Mouse (Mus musculus): ENCODE data around the gene Olfr877. TPM values are rescaled to one million over a fixed set of nuclear protein-coding genes. Genes with fewer than 3 reads are reported as not detected.

Gene Olfr877
- not detected in 2 replicates for polyA plus RNA-seq (2016; fragmentation: Nextera tagmentation; extraction: Ambion mirVana)

DNA sequence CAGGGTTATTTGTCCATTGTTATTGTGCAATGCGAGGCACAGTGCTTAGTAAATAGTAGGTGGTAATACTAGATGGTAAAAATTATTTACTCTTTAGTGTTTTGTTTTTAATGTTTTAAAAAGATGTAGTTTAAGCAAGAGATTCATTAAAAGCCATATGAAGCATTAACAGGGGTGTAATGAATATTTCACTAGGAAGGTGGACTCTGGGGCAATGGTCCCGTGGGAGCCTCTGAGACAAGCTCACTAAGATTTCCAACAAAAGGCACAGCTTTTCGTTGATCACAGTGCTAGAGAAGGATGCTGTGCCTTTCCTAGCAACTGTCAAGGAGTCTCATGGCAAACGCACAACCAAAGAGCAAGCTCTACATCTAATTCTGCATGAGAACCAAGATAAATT is at the start of gene Olfr877:
TSS of gene Olfr877 (plus strand) at position 301 of the 400 bp plus-strand sequence.
- Histone ChIP-seq H3K4me3 (no peak within 1 kb of the TSS), H3K4me2 (replicated peaks) (no peak within 1 kb of the TSS), H3K27ac (no peak within 1 kb of the TSS), H3K36me3 (no peaks in the 10 kb centered on the region), H3K4me1 (no peaks in the 10 kb centered on the region), H3K27me3 (no peaks in the 10 kb centered on the region), H3K9me3 (no peaks in the 10 kb centered on the region), H3K9ac (no peak within 1 kb of the TSS)
- WGBS: 79% methylated on average over 4 of the region's 4 CpGs
- ATAC-seq (ENCODE audit: insufficient number of reproducible peaks, insufficient read depth, low FRiP score, low TSS enrichment): no peak

DNA sequence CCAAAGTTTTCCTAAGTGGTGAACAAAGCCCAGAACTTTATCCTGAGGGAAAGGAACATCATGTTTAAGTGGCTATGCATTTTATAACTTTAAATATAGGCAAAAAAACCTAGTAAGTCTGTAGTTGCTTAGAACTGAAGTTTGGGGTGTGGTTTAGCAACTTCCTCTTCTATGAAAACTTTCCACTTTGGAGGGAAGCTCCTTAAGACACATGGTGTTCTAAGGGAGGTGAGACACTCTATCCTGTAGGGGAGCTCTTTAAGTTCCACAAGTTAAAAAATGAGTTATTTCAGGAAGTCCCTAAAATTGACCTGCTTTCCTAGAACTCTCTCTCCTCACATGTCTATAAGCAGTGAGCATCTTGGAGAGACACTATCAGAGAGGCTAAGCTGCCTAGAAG is 46.8 kb upstream of the Olfr877 start:
- H3K27me3 ChIP-seq: no peaks in the 10 kb centered on the region
- H3K9ac ChIP-seq: no peak overlapping the region
- no peak overlapping the region for H3K4me3 ChIP-seq
- H3K36me3 ChIP-seq: no peaks in the 10 kb centered on the region
- H3K27ac ChIP-seq: no peak overlapping the region
- no peaks in the 10 kb centered on the region for H3K4me1 ChIP-seq
- H3K4me2 ChIP-seq (replicated peaks): no peak overlapping the region
- no peak for ATAC-seq (ENCODE audit: insufficient number of reproducible peaks, insufficient read depth, low FRiP score, low TSS enrichment)
- no peaks in the 10 kb centered on the region for H3K9me3 ChIP-seq

DNA sequence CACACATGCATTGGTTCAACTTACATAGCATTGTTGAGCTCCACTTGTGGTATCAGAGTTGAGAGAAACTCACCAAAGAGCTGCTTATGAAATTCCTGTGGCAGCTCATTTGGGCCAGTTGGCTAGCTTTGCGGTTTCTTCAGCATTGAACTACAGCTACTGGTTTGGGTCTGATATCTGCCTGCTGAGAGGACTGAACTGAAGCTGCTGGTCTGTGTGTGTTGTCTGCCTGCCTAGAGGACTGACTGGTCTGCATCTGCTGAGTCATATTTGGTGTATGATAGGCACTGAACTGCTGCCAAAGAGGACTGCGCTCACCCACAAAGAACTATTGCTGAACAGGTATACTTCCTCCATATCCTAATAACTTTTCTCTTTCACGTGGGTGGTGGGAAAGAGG is 45.6 kb upstream of the Olfr877 start:
- Histone ChIP-seq H3K36me3 (no peaks in the 10 kb centered on the region), H3K27ac (no peak overlapping the region), H3K4me2 (replicated peaks) (no peak overlapping the region), H3K9ac (no peak overlapping the region), H3K4me3 (no peak overlapping the region), H3K9me3 (no peaks in the 10 kb centered on the region), H3K27me3 (no peaks in the 10 kb centered on the region), H3K4me1 (no peaks in the 10 kb centered on the region)
- 86% methylated on average over 3 of the region's 3 CpGs for WGBS
- no peak for ATAC-seq (ENCODE audit: insufficient number of reproducible peaks, insufficient read depth, low FRiP score, low TSS enrichment)

DNA sequence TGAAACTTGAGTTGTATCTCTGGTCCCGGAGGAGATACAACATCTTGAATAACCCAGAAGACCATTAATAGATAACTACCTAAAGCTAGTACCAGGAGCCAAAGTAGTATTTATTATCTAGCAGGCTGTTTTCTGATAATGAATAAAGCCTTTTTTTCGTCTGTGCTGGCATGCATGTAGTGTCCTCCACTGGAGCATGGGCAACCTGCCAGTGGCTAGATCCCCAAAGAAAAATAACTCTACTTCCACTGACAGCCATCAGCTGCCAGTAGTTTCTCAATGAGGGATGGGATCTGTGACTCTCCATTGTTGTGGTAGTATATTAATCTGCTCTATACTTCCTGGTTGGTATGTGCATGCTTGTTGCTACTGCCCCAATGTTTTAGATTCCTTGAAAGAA is 45.1 kb upstream of the Olfr877 start:
- Histone ChIP-seq H3K4me3 (no peak overlapping the region), H3K9ac (no peak overlapping the region), H3K4me1 (no peaks in the 10 kb centered on the region), H3K27ac (no peak overlapping the region), H3K4me2 (replicated peaks) (no peak overlapping the region), H3K9me3 (no peaks in the 10 kb centered on the region), H3K27me3 (no peaks in the 10 kb centered on the region), H3K36me3 (no peaks in the 10 kb centered on the region)
- WGBS: 81% methylated on average over 2 of the region's 2 CpGs
- no peak for ATAC-seq (ENCODE audit: insufficient number of reproducible peaks, insufficient read depth, low FRiP score, low TSS enrichment)

DNA sequence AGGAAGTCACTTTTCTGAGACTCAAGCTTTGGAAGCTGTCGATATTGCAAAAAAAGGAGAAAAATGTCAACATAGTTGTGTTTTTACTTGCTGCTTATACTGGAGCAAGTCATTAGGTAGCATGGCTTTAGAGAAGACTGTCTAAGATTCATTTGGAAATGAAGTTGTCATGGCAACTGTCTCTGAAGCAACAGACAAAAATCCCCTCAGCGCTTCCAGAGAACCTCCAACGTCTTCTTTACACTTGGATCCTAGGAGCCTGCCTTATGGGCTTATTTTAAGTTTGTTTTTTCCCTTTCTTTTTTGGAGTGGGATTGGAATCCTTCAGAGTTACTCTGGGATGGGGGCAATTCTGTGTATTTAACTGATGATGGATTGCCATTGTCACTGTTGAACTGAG is 39.4 kb upstream of the Olfr877 start:
- WGBS: 81% methylated on average over 3 of the region's 3 CpGs
- Histone ChIP-seq H3K4me2 (replicated peaks) (no peak overlapping the region), H3K9me3 (no peaks in the 10 kb centered on the region), H3K9ac (no peak overlapping the region), H3K4me3 (no peak overlapping the region), H3K36me3 (no peaks in the 10 kb centered on the region), H3K27me3 (no peaks in the 10 kb centered on the region), H3K4me1 (no peaks in the 10 kb centered on the region), H3K27ac (no peak overlapping the region)
- no peak for ATAC-seq (ENCODE audit: insufficient number of reproducible peaks, insufficient read depth, low FRiP score, low TSS enrichment)

DNA sequence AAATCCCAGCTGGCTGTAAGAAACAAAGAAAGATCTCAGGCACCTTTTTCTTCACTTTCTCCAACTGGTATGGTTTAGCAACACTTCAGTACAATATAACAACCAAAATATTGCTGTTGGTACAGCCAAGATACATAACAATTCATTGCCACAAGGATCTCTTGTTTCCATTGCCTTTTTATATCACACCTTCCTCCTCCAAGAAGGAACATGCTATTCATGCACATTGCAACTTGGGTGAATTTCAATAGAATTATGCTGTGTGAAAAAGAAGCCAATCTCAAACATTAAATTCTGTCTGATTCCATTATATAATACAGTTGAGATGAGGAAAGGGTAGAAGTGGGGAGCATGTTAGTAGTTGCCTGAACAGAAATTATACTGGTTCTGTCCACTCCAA is 24.2 kb upstream of the Olfr877 start:
- no peaks in the 10 kb centered on the region for H3K27me3 ChIP-seq
- H3K4me1 ChIP-seq: no peaks in the 10 kb centered on the region
- H3K4me2 ChIP-seq (replicated peaks): no peak overlapping the region
- H3K9ac ChIP-seq: no peak overlapping the region
- no peaks in the 10 kb centered on the region for H3K9me3 ChIP-seq
- no peak for ATAC-seq (ENCODE audit: insufficient number of reproducible peaks, insufficient read depth, low FRiP score, low TSS enrichment)
- no peak overlapping the region for H3K27ac ChIP-seq
- H3K36me3 ChIP-seq: no peaks in the 10 kb centered on the region
- H3K4me3 ChIP-seq: no peak overlapping the region

DNA sequence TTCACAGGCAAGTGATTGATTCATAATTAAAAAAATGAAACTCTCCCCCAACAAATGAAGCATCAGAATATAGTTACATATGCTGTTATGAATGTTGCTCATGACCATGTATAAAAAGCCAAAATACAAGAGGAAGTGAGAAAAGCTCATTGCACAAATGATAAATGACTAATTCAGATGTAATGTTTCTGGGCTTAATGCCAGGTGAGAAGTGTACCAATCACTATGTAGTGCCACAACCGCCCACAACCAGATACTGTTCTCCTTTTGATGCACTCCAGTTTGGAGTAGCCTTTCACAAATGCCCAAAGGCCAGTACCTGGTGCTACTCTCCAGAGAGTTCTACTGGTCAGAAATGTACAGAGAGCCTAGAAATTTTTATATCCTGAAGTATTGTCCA is 20.7 kb upstream of the Olfr877 start:
- no peak overlapping the region for H3K9ac ChIP-seq
- no peaks in the 10 kb centered on the region for H3K27me3 ChIP-seq
- no peak for ATAC-seq (ENCODE audit: insufficient number of reproducible peaks, insufficient read depth, low FRiP score, low TSS enrichment)
- no peak overlapping the region for H3K4me3 ChIP-seq
- no peak overlapping the region for H3K27ac ChIP-seq
- 87% methylated on average over 1 of the region's 1 CpGs for WGBS
- no peak overlapping the region for H3K4me2 ChIP-seq (replicated peaks)
- H3K4me1 ChIP-seq: no peaks in the 10 kb centered on the region
- no peaks in the 10 kb centered on the region for H3K9me3 ChIP-seq
- H3K36me3 ChIP-seq: no peaks in the 10 kb centered on the region

DNA sequence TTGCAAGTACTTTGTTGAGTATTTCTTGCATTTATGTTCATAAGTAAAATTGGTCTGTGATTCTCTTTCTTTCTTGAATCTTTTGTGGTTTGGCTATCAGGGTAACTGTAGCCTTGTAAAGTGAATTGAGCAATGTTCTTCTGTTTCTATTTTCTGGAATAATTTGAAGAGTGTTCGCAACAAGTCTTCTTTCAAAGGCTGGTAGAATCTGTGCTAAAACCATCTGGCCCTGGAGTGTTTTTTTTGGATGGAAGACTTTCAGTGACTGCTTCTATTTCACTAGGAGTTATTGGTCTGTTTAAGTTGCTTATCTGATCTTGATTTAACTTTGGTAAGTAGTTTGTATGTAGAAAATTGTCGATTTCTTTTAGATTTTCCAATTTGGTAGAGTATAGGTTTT is 4.8 kb upstream of the Olfr877 start:
- Histone ChIP-seq H3K4me3 (no peak overlapping the region), H3K27ac (no peak overlapping the region), H3K9me3 (no peaks in the 10 kb centered on the region), H3K27me3 (no peaks in the 10 kb centered on the region), H3K4me1 (no peaks in the 10 kb centered on the region), H3K4me2 (replicated peaks) (no peak overlapping the region), H3K9ac (no peak overlapping the region), H3K36me3 (no peaks in the 10 kb centered on the region)
- WGBS: 81% methylated on average over 2 of the region's 2 CpGs
- no peak for ATAC-seq (ENCODE audit: insufficient number of reproducible peaks, insufficient read depth, low FRiP score, low TSS enrichment)

DNA sequence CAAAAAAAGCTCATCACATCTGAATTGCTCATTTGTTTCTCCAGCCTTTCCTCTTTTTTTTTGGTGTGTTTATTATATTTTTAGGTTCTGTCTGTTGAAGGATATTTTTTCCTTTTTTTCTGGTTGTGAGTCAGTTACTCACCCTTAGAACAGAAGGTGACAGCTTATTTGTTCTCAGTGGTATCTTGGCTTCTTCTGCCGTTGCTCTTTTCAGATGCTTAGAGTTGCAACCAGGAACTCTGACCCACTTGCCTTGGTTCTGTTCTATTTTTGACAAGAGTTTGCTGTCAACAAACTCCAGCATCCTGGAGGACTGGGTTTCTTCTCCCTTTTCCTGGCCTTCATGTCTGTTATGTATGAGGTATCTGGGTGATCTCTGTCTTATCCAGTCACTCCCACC is 9.3 kb downstream of the Olfr877 start:
- no peak overlapping the region for H3K4me3 ChIP-seq
- no peaks in the 10 kb centered on the region for H3K36me3 ChIP-seq
- ATAC-seq (ENCODE audit: insufficient number of reproducible peaks, insufficient read depth, low FRiP score, low TSS enrichment): no peak
- H3K9ac ChIP-seq: no peak overlapping the region
- H3K27ac ChIP-seq: no peak overlapping the region
- no peak overlapping the region for H3K4me2 ChIP-seq (replicated peaks)
- no peaks in the 10 kb centered on the region for H3K27me3 ChIP-seq
- WGBS: 86% methylated on average over 1 of the region's 1 CpGs
- H3K4me1 ChIP-seq: no peaks in the 10 kb centered on the region
- H3K9me3 ChIP-seq: no peaks in the 10 kb centered on the region

DNA sequence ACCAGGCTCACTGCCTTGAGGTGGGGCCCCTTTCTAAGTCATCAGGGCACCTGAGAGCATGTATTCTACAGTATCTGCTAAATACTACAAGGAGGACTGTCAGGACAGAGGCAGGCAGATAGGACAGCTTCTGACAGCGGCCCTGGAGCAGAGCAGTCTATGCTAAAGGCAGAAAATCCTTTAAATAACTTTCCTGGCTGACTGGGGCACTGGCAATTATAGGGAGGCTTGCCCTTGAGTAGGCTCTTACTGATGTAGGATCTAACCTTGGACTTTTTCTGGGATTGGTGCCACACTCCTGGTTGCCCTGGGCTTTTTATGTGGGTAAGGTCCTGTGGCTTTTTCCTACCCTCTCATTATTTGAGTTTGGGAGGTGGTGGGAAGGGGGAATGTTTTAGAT is 16.2 kb downstream of the Olfr877 start:
- H3K4me3 ChIP-seq: no peak overlapping the region
- H3K27me3 ChIP-seq: no peaks in the 10 kb centered on the region
- no peaks in the 10 kb centered on the region for H3K36me3 ChIP-seq
- H3K9me3 ChIP-seq: no peaks in the 10 kb centered on the region
- H3K4me1 ChIP-seq: no peaks in the 10 kb centered on the region
- no peak for ATAC-seq (ENCODE audit: insufficient number of reproducible peaks, insufficient read depth, low FRiP score, low TSS enrichment)
- no peak overlapping the region for H3K4me2 ChIP-seq (replicated peaks)
- H3K9ac ChIP-seq: no peak overlapping the region
- no peak overlapping the region for H3K27ac ChIP-seq
- WGBS: 50% methylated on average over 1 of the region's 1 CpGs

DNA sequence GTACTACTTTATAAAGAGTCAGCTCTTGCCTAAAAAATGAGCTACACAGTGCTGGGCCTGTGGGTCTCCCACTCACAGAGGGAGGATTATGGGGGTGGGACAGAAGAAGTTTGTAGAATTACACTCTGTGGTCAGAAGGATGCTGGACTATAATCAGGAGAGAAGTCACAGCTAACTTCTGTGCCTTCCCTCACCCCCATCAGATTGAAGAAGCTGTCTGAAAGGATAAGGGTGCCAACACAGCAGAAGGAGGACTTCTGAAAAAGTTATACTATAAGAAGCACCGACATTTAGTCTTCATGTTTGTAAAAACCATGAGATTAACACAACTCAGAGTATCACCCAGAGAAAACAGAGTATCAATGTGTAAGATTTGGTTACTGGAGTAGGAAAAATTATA is 17.0 kb downstream of the Olfr877 start:
- Histone ChIP-seq H3K4me1 (no peaks in the 10 kb centered on the region), H3K27me3 (no peaks in the 10 kb centered on the region), H3K4me3 (no peak overlapping the region), H3K4me2 (replicated peaks) (no peak overlapping the region), H3K27ac (no peak overlapping the region), H3K36me3 (no peaks in the 10 kb centered on the region), H3K9me3 (no peaks in the 10 kb centered on the region), H3K9ac (no peak overlapping the region)
- 81% methylated on average over 1 of the region's 1 CpGs for WGBS
- ATAC-seq (ENCODE audit: insufficient number of reproducible peaks, insufficient read depth, low FRiP score, low TSS enrichment): no peak

DNA sequence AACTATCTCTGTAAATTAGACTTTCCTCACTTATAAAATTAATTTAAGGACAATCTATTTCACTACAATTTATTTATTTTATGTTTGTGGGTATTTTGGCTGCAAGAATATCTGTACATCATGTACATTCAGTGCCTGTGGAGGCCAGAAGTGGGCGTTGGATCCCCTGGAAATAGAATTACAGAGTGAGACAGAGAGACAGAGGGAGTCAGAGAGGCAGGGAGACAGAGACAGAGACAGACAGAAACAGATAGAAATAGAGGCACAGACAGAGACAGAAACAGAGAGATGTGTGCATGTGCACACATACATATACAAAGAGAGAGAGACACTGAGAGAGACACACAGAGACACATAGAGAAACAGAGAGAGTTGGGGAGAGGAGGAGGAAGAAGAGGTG is 17.5 kb downstream of the Olfr877 start:
- H3K4me3 ChIP-seq: no peak overlapping the region
- H3K9me3 ChIP-seq: no peaks in the 10 kb centered on the region
- no peaks in the 10 kb centered on the region for H3K4me1 ChIP-seq
- no peak overlapping the region for H3K9ac ChIP-seq
- no peak overlapping the region for H3K4me2 ChIP-seq (replicated peaks)
- no peak overlapping the region for H3K27ac ChIP-seq
- ATAC-seq (ENCODE audit: insufficient number of reproducible peaks, insufficient read depth, low FRiP score, low TSS enrichment): no peak
- WGBS: 67% methylated on average over 1 of the region's 1 CpGs
- H3K27me3 ChIP-seq: no peaks in the 10 kb centered on the region
- no peaks in the 10 kb centered on the region for H3K36me3 ChIP-seq

DNA sequence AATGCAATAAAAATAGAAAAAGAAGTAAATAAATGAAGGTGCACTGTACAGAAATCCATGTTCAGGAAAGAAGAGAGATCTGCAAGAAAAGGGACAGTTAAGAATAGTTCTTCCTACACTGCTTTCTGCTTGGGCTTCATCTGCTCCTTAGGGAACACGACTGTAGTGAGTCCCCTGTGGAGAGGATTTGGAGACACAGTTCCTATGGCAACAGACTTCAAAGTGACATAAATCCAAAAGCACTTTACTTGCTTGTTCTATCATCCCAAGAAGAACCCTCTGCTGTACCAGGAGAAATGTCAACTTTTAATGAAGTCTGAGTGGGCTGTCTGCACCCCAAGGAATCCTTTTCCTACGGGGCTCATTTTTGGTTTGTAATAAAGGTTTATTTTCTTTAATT is 36.9 kb downstream of the Olfr877 start:
- no peak for ATAC-seq (ENCODE audit: insufficient number of reproducible peaks, insufficient read depth, low FRiP score, low TSS enrichment)
- Histone ChIP-seq H3K9ac (no peak overlapping the region), H3K27me3 (no peaks in the 10 kb centered on the region), H3K27ac (no peak overlapping the region), H3K9me3 (no peaks in the 10 kb centered on the region), H3K4me3 (no peak overlapping the region), H3K36me3 (no peaks in the 10 kb centered on the region), H3K4me2 (replicated peaks) (no peak overlapping the region), H3K4me1 (no peaks in the 10 kb centered on the region)
- WGBS: 31% methylated on average over 2 of the region's 2 CpGs
